Mouse (Mus musculus) hindbrain, embryonic 15.5 days (tissue): Measurements from ENCODE around the gene Robo1. TPM values are rescaled to one million over a fixed set of nuclear protein-coding genes. Genes with fewer than 3 reads are reported as not detected.
A peak's percentile ranks its signal among the peaks of the same experiment; 100 is the strongest.

Experiments
- ATAC-seq: fragments of 200-750 bp; cut with Nextera tagmentation; 2 replicates; pipeline ENCODE4 v1.8.0; 2017; ENCODE audit warnings: low read depth, moderate number of reproducible peaks, moderate TSS enrichment; ENCODE audit not compliant: low FRiP score
- H3K27ac ChIP-seq: fragments of 300-500 bp; sonication (generic); replicated peaks from 2 replicates; pipeline ENCODE4 v1.5.1; 2015; ENCODE audit warnings: mild to moderate bottlenecking, inconsistent platforms
- H3K27me3 ChIP-seq: fragments of 300-500 bp; sonication (generic); 2 replicates; pipeline ENCODE4 v1.6.1; 2015; ENCODE audit warnings: control low read depth, inconsistent platforms
- H3K36me3 ChIP-seq: fragments of 300-500 bp; sonication (generic); 2 replicates; pipeline ENCODE4 v1.6.1; 2015; ENCODE audit warnings: control low read depth, inconsistent platforms
- H3K4me1 ChIP-seq: fragments of 300-500 bp; sonication (generic); replicated peaks from 2 replicates; pipeline ENCODE4 v1.6.1; 2015; ENCODE audit warnings: control low read depth, inconsistent platforms
- H3K4me2 ChIP-seq: fragments of 300-500 bp; sonication (generic); 2 replicates; pipeline ENCODE4 v1.6.1; 2015; ENCODE audit warnings: moderate library complexity, mild to moderate bottlenecking, inconsistent platforms
- H3K4me3 ChIP-seq: fragments of 300-500 bp; sonication (generic); 2 replicates; pipeline ENCODE4 v1.5.1; 2015; ENCODE audit warnings: mild to moderate bottlenecking, inconsistent platforms
- H3K9ac ChIP-seq: fragments of 300-500 bp; sonication (generic); 2 replicates; pipeline ENCODE4 v1.6.1; 2015; ENCODE audit warnings: inconsistent platforms
- H3K9me3 ChIP-seq: fragments of 300-500 bp; sonication (generic); 2 replicates; pipeline ENCODE4 v1.6.1; 2016; ENCODE audit warnings: control low read depth, inconsistent platforms
- WGBS: fragments of 180-500 bp; shearing (Covaris S2); methylation state at CpG from one replicate; pipeline ENCODE4 v1.1.7; 2015; 5-methylcytosine and 5-hydroxymethylcytosine counted together
- polyA plus RNA-seq: library from polyadenylated mRNA; unstranded; fragments of >200 nt; fragmentation: Nextera tagmentation; extraction: Ambion mirVana; gene quantifications from 2 replicates; pipeline ENCODE4 v1.2.1, GENCODE M21; 2015

Robo1 gene
- polyA plus RNA-seq, 1 experiment from 2014 or later = 33.1 TPM

DNA sequence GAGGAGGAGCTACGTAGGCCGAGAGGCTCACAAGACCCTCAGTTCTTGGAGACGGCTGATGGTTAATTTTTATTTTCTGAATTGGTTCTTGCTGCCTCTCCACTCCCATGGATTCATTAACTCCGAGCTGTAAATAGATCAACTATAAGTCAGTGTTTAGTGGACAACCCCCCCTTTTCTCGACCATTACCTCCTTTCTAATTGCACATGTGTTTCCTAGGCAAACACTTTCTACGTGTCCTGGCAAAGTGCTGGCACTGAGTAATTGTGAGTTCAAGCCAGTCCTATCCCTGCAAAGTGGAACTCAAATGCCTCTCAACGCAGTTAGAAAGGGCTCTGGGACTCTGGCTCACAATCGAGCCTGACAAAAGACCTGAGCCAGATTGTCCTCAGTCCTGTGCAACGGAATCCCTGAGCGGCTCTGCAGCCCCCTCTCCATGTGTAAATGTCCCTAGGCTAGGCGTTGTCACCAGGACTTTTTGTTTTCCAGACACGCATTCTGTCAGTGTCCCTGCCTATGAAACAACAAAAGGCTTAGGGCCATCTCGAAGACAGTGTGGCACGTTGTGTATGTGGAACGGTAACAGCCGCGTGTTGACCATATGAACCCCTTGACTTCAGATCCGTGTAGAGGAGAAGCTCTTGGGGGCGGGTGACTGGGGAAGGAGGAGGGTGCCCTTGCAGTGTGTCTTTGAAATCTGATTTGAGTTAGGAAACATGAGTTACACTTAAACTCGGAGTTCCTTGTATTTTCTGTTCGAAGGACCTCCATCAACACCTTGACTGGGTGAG, 682.5 kb downstream of the Robo1 start:
- 81% methylated on average over 21 of the region's 21 CpGs for WGBS
- H3K4me1 ChIP-seq = 0 out of 2 replicates have a peak, but pooled peaks cover 6% of the 10 kb centered on the region
- no peak overlapping the region for H3K27ac ChIP-seq
- no peak overlapping the region for H3K4me3 ChIP-seq
- no peaks in the 10 kb centered on the region for H3K27me3 ChIP-seq
- ATAC-seq = no peak
- 0 out of 2 replicates have a peak, but pooled peaks cover 3% of the 10 kb centered on the region for H3K36me3 ChIP-seq
- H3K9ac ChIP-seq = no peak overlapping the region
- H3K9me3 ChIP-seq = no peaks in the 10 kb centered on the region
- H3K4me2 ChIP-seq = no peak overlapping the region

DNA sequence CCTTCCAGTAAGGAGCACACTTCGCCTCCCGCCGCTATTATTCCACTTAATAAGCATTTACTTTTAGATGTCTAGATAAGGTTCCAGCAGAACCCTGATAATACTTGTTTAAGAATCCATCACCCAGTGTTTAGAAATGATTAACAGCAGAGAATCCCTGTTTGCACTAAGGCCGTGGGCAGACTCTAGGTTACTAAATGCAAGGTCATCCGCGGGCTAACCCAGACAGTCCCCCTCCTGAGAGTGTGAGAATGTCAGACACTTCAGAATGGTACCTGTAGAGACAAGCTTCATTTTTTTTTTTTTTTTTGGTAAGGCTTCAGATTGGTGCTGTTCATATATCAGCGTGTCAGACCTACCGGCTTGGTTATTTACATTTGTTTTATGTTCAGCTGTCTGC, 685.1 kb downstream of the Robo1 start:
- WGBS = 73% methylated on average over 8 of the region's 8 CpGs
- Histone ChIP-seq H3K4me2 (no peak overlapping the region), H3K9me3 (no peaks in the 10 kb centered on the region), H3K4me3 (no peak overlapping the region), H3K27me3 (no peaks in the 10 kb centered on the region), H3K9ac (no peak overlapping the region), H3K36me3 (0 out of 2 replicates have a peak, but pooled peaks cover 3% of the 10 kb centered on the region), H3K27ac (no peak overlapping the region), H3K4me1 (peaks cover 14% of the 10 kb centered on the region; the same call in 1 of the 2 replicates)
- no peak for ATAC-seq

DNA sequence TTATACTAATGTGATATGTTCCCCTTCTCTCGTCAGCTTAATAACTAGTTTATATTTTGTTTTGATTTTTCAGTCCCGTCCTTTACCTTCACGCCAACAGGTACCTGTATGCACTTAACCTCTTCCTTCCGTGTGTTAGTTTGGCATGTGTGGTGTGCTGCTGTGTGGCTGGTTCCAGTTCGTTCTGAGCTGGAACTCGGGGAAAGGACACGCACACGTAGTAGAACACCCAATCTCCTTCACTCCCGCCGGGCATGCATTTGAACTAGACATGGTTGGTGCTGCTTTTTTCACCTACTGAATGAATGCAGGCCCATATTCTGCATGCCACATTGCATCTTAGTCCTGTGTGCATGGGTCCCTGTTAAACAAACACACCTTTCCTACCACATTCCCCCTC, 685.5 kb downstream of the Robo1 start:
- Histone ChIP-seq H3K9me3 (no peaks in the 10 kb centered on the region), H3K4me1 (peaks cover 14% of the 10 kb centered on the region; the same call in 1 of the 2 replicates), H3K4me2 (no peak overlapping the region), H3K27me3 (no peaks in the 10 kb centered on the region), H3K9ac (no peak overlapping the region), H3K27ac (no peak overlapping the region), H3K4me3 (no peak overlapping the region), H3K36me3 (0 out of 2 replicates have a peak, but pooled peaks cover 3% of the 10 kb centered on the region)
- WGBS = 84% methylated on average over 10 of the region's 10 CpGs
- no peak for ATAC-seq

DNA sequence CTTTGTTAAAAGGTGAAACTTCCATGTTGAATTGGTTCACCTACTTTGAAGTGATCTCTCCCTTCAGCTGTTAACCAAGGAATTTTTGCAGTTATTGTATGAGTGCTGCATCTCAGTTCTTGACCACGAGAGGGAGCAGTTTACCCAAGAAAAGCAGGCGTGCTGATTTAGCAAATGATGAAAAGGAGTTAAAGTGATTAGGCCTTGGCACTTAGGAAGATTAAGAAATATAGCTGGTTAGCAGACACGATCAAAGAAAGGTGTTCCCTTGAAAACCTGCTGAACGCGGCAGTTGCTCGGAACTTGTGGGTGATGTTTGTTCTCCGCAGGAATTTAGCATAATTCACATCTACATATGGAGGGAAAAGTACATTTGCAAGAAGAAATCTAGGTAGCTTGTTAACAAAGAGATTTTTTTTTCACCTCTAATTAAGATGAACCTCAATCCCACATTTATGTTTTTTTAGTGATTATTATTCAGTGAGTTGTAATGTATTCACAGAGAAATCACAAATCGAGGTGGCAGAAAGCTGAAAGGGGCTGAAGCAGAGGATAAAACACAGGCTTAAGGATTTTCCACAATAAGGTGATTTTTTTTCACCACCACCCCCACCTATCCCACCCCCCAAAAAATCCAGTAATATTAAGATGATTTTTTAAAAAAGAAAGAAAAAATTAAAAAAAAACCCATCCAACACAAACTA, 687.3 kb downstream of the Robo1 start:
- H3K4me3 ChIP-seq = no peak overlapping the region
- H3K4me2 ChIP-seq = 0 out of 2 replicates have a peak overlapping the region, but pooled peaks have one; percentile 11
- no peak overlapping the region for H3K27ac ChIP-seq
- 26% methylated on average over 8 of the region's 8 CpGs for WGBS
- 0 out of 2 replicates have a peak, but pooled peaks have one; percentile 27 for ATAC-seq
- 0 out of 2 replicates have a peak, but pooled peaks cover under 1% of the 10 kb centered on the region for H3K36me3 ChIP-seq
- H3K4me1 ChIP-seq = peaks cover 14% of the 10 kb centered on the region; the same call in 1 of the 2 replicates
- no peaks in the 10 kb centered on the region for H3K27me3 ChIP-seq
- no peak overlapping the region for H3K9ac ChIP-seq
- H3K9me3 ChIP-seq = no peaks in the 10 kb centered on the region

DNA sequence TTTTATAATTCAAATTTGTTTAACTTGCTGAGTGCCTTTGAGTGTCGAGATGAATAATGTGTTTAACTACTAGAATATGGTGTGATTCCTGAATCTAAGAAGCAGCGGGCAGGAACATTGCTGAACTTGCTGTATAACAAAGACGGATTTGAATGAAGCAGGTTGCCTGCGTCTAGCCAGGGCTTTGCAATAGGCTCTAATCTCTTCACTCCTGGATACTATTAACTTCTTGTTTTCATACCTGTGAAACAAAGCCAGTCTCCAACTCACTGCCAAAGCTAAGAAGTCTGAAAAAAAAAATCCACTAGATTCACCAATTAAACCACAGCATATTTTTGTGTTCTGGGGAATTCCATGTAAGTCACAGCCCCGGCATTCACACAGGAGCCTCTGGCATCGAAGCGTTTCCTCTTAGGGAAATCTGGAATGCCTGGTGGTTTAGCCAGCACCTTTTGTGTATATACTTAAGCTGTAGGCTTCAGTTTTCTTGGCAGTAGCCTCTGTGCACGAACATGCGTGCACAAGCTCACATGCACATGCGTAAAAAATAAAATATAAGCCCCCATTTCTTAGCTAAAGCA, 687.9 kb downstream of the Robo1 start:
- Histone ChIP-seq H3K9me3 (no peaks in the 10 kb centered on the region), H3K4me3 (no peak overlapping the region), H3K27me3 (no peaks in the 10 kb centered on the region), H3K27ac (peak overlapping the region; percentile 10), H3K4me1 (peaks cover 14% of the 10 kb centered on the region; the same call in 1 of the 2 replicates), H3K36me3 (no peaks in the 10 kb centered on the region), H3K9ac (no peak overlapping the region), H3K4me2 (no peak overlapping the region)
- ATAC-seq = no peak
- 64% methylated on average over 10 of the region's 10 CpGs for WGBS

DNA sequence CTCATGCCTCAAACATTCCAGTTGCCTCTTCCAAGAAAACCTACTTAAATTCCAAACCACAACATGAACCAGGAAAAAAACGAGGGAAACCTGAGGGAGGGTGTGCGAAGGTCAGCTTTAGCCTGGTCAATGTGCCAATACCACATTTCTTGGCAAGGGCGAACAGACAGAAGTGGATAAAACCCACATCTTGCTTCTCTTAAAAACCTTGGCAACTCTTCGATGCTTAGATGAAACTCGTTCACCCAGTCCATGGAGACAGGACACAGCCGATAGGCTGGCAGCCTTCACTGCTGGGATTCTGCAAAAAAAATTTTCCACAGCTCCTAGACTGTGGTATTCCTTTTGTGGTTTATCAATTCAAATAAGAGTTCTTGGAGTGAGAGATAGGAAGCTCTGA, 690.6 kb downstream of the Robo1 start:
- H3K9me3 ChIP-seq = no peaks in the 10 kb centered on the region
- ATAC-seq = no peak
- H3K9ac ChIP-seq = no peak overlapping the region
- WGBS = 69% methylated on average over 6 of the region's 6 CpGs
- no peak overlapping the region for H3K4me3 ChIP-seq
- no peaks in the 10 kb centered on the region for H3K36me3 ChIP-seq
- H3K27ac ChIP-seq = no peak overlapping the region
- H3K27me3 ChIP-seq = no peaks in the 10 kb centered on the region
- H3K4me2 ChIP-seq = no peak overlapping the region
- H3K4me1 ChIP-seq = peaks cover 11% of the 10 kb centered on the region; the same call in 1 of the 2 replicates

DNA sequence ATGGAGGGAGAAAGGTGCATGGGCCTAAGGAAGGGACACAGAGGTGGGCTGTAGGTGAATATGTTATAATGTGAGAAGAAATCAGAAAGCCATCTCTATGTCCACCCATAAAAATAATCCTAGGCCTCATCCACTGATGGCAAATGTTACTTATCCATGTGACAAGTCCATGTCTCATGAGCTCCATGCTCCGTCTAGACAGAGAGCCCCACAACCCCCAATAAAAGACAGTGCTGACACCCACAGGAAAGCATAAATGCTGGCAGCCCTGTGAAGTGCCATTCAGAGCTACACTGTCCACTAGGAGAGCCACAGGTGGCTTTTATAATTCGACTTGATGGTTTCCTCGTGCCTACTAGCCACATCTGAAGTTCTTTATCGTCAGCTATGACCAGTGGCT, 694.6 kb downstream of the Robo1 start:
- ATAC-seq = no peak
- Histone ChIP-seq H3K4me3 (no peak overlapping the region), H3K27me3 (no peaks in the 10 kb centered on the region), H3K36me3 (no peaks in the 10 kb centered on the region), H3K4me2 (no peak overlapping the region), H3K9ac (no peak overlapping the region), H3K4me1 (peaks cover 5% of the 10 kb centered on the region; the same call in 1 of the 2 replicates), H3K9me3 (no peaks in the 10 kb centered on the region), H3K27ac (no peak overlapping the region)
- WGBS = 87% methylated on average over 4 of the region's 4 CpGs

- H3K27me3 ChIP-seq = no peaks in the 10 kb centered on the region
- WGBS = 94% methylated on average over 11 of the region's 11 CpGs
- no peak overlapping the region for H3K4me3 ChIP-seq
- no peaks in the 10 kb centered on the region for H3K9me3 ChIP-seq
- H3K27ac ChIP-seq = no peak overlapping the region
- H3K4me2 ChIP-seq = no peak overlapping the region
- H3K36me3 ChIP-seq = no peaks in the 10 kb centered on the region
- H3K9ac ChIP-seq = no peak overlapping the region
- ATAC-seq = no peak
- H3K4me1 ChIP-seq = peaks cover 5% of the 10 kb centered on the region; the same call in 1 of the 2 replicates
Measured at GRCm38 (mm10) chr16:73004601-73005000, 696.5 kb downstream of the Robo1 start.

GRCm38 (mm10) chr16:73005831-73006230, 697.7 kb downstream of the Robo1 start:
- Histone ChIP-seq H3K9ac (no peak overlapping the region), H3K4me1 (peaks cover 5% of the 10 kb centered on the region; the same call in 1 of the 2 replicates), H3K36me3 (no peaks in the 10 kb centered on the region), H3K27me3 (no peaks in the 10 kb centered on the region), H3K4me3 (no peak overlapping the region), H3K4me2 (no peak overlapping the region), H3K27ac (no peak overlapping the region), H3K9me3 (no peaks in the 10 kb centered on the region)
- no peak for ATAC-seq
- 67% methylated on average over 4 of the region's 4 CpGs for WGBS

DNA sequence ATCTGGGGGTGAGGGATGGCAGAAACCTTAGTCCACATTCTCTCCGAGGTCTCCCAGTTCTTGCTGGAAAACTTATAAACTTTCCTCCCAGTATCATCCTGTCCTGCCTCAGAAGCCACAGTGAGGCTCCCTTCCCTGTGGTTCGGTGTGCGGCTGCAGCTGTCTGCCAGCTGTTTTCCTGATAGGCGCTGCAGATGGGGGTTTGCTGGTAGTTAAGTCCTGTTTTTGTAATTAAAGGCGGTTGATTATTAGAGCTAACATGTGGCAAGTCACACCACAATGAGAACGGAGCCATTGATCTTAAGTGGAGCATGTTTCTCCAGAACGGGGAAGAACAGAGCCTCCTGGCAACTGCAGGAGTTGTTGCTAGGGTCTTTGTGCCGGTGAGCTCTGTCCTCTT, 699.3 kb downstream of the Robo1 start:
- H3K9ac ChIP-seq = no peak overlapping the region
- H3K9me3 ChIP-seq = no peaks in the 10 kb centered on the region
- H3K27ac ChIP-seq = no peak overlapping the region
- no peaks in the 10 kb centered on the region for H3K27me3 ChIP-seq
- 36% methylated on average over 8 of the region's 8 CpGs for WGBS
- no peak for ATAC-seq
- no peak overlapping the region for H3K4me3 ChIP-seq
- H3K36me3 ChIP-seq = no peaks in the 10 kb centered on the region
- H3K4me1 ChIP-seq = peaks cover 5% of the 10 kb centered on the region; the same call in 1 of the 2 replicates
- no peak overlapping the region for H3K4me2 ChIP-seq

- Histone ChIP-seq H3K27me3 (no peaks in the 10 kb centered on the region), H3K9me3 (no peaks in the 10 kb centered on the region), H3K4me2 (no peak overlapping the region), H3K9ac (no peak overlapping the region), H3K36me3 (no peaks in the 10 kb centered on the region), H3K4me1 (peaks cover 5% of the 10 kb centered on the region; the same call in 1 of the 2 replicates), H3K4me3 (no peak overlapping the region), H3K27ac (no peak overlapping the region)
- no peak for ATAC-seq
- 69% methylated on average over 7 of the region's 7 CpGs for WGBS
Measured at GRCm38 (mm10) chr16:73011313-73011712, 703.2 kb downstream of the Robo1 start.

GRCm38 (mm10) chr16:73012926-73013325, 704.8 kb downstream of the Robo1 start:
- Histone ChIP-seq H3K4me3 (no peak overlapping the region), H3K9ac (no peak overlapping the region), H3K4me1 (no peaks in the 10 kb centered on the region), H3K27ac (no peak overlapping the region), H3K27me3 (no peaks in the 10 kb centered on the region), H3K9me3 (no peaks in the 10 kb centered on the region), H3K36me3 (no peaks in the 10 kb centered on the region), H3K4me2 (no peak overlapping the region)
- ATAC-seq = no peak
- WGBS = 94% methylated on average over 11 of the region's 11 CpGs
